Mouse (Mus musculus) layer of hippocampus, adult 18-20 months (tissue): Measurements from ENCODE around the gene Napa. TPM values are rescaled to one million over a fixed set of nuclear protein-coding genes. Genes with fewer than 3 reads are reported as not detected.

Experiments
- total RNA-seq, 2 experiments: library from RNA; stranded (reverse); gene quantifications; 2 replicates each; pipeline ENCODE4 v1.2.3; 2021

Gene Napa
- total RNA-seq, 2 experiments from 2014 or later, result 293 to 307 TPM

Other genes with a start within 250 kb of the Napa start
- not detected for gene Crx, start 218.5 kb upstream of the Napa start, total RNA-seq
- gene Crxos, start 215.8 kb upstream of the Napa start, total RNA-seq, result not detected
- gene Selenow, start 176.1 kb upstream of the Napa start, total RNA-seq, result 1,000 to 10,000 TPM; 1,389 to 1,431 TPM
- gene Nop53, start 152.4 kb upstream of the Napa start, total RNA-seq, result 100 to 1,000 TPM; 143 to 144 TPM
- gene Ehd2, start 130.9 kb upstream of the Napa start, total RNA-seq, result 1 to 10 TPM; 5.6 to 6.1 TPM
- 10 to 100 TPM; 19.6 to 20.7 TPM for gene Bicra, start 50.5 kb upstream of the Napa start, total RNA-seq
- under 1 TPM; 0.41 to 0.89 TPM for gene Zfp541, start 36.6 kb upstream of the Napa start, total RNA-seq
- 10 to 100 TPM; 34.2 to 34.3 TPM for gene Kptn, start 21.4 kb downstream of the Napa start, total RNA-seq
- gene Slc8a2, start 31.4 kb downstream of the Napa start, total RNA-seq, result 100 to 1,000 TPM; 277 to 290 TPM
- 10 to 100 TPM; 33.7 to 38.2 TPM for gene Meis3, start 76.6 kb downstream of the Napa start, total RNA-seq
- 10 to 100 TPM; 10.7 to 12.5 TPM for gene Dhx34, start 123.6 kb downstream of the Napa start, total RNA-seq
- under 1 TPM; 0.56 to 0.67 TPM for gene C5ar2, start 145.7 kb downstream of the Napa start, total RNA-seq
- gene C5ar1, start 161.1 kb downstream of the Napa start, total RNA-seq, result 1 to 10 TPM; 1.2 to 1.6 TPM
- gene Inafm1, start 175.2 kb downstream of the Napa start, total RNA-seq, result 10 to 100 TPM; 31.9 to 34.8 TPM
- gene Ccdc9, start 188.3 kb downstream of the Napa start, total RNA-seq, result 10 to 100 TPM; 72.4 to 80.2 TPM
- gene Bbc3, start 209.9 kb downstream of the Napa start, total RNA-seq, result 10 to 100 TPM in 1 of 2 experiments, 1 to 10 TPM in 1; 8.2 to 12.4 TPM